Mouse (Mus musculus) spleen, adult 2 months (tissue): ENCODE measurements at regions not wholly inside any gene's neighbourhood (a gene's known extent, or its start where the extent isn't known, plus 50 kb on each side); places are given as distances from the start of the nearest gene placed in this dataset.

Experiments used
- DNase-seq, 2 experiments: peaks; one replicate each; pipeline versions ENCODE4 v3.0.0 to v3.0.0-alpha.2; 2012 to 2021; ENCODE audit warnings: low spot score in 2 of 2, low read depth in 1 of 2
- H3K27ac ChIP-seq: fragments of 200-500 bp; 2 replicates; pipeline ENCODE4 v1.5.1; 2012; ENCODE audit warnings: low read length, inconsistent platforms; ENCODE audit not compliant: insufficient read depth
- H3K27me3 ChIP-seq: fragments of 200-500 bp; 2 replicates; pipeline ENCODE4 v1.6.1; 2012; ENCODE audit warnings: mild to moderate bottlenecking, moderate library complexity, low read length, inconsistent platforms; ENCODE audit not compliant: control insufficient read depth, insufficient read depth
- H3K36me3 ChIP-seq: fragments of 200-500 bp; 2 replicates; pipeline ENCODE4 v1.6.1; 2012; ENCODE audit warnings: mild to moderate bottlenecking, low read length, inconsistent platforms; ENCODE audit not compliant: control insufficient read depth, insufficient read depth
- H3K4me1 ChIP-seq: fragments of 200-500 bp; 2 replicates; pipeline ENCODE4 v1.6.1; 2011; ENCODE audit warnings: inconsistent platforms; ENCODE audit not compliant: control insufficient read depth, insufficient read depth, insufficient read length
- H3K4me3 ChIP-seq: fragments of 200-500 bp; 2 replicates; pipeline ENCODE4 v1.5.1; 2011; ENCODE audit warnings: mild to moderate bottlenecking, inconsistent platforms; ENCODE audit not compliant: insufficient read depth, insufficient read length; ENCODE audit errors: extremely low read depth
- CTCF ChIP-seq: fragments of 200-500 bp; IDR thresholded peaks from 2 replicates; pipeline ENCODE4 v1.5.1; 2011; ENCODE audit warnings: mild to moderate bottlenecking, inconsistent platforms; ENCODE audit not compliant: insufficient read depth, insufficient read length, insufficient replicate concordance; ENCODE audit errors: extremely low read depth
- POLR2A ChIP-seq: fragments of 200-500 bp; IDR thresholded peaks from 2 replicates; pipeline ENCODE4 v1.6.1; 2011; ENCODE audit warnings: low read depth, low read length, inconsistent platforms
- WGBS: fragments of 180-500 bp; shearing (Covaris S2); methylation state at CpG from one replicate; pipeline ENCODE4 v1.1.7; 2018; 5-methylcytosine and 5-hydroxymethylcytosine counted together

- 79% methylated on average over 21 of the region's 21 CpGs for WGBS
- H3K4me3 ChIP-seq: no peak overlapping the region
- no peaks in the 10 kb centered on the region for H3K36me3 ChIP-seq
- DNase-seq: no peak
- H3K4me1 ChIP-seq: no peaks in the 10 kb centered on the region
- TF ChIP-seq CTCF (no peak), POLR2A (no peak)
- no peak overlapping the region for H3K27ac ChIP-seq
- H3K27me3 ChIP-seq: no peaks in the 10 kb centered on the region
These were observed 67.9 kb downstream of the Klf5 start for GRCm38 (mm10) chr14:99366281-99366987.

DNA sequence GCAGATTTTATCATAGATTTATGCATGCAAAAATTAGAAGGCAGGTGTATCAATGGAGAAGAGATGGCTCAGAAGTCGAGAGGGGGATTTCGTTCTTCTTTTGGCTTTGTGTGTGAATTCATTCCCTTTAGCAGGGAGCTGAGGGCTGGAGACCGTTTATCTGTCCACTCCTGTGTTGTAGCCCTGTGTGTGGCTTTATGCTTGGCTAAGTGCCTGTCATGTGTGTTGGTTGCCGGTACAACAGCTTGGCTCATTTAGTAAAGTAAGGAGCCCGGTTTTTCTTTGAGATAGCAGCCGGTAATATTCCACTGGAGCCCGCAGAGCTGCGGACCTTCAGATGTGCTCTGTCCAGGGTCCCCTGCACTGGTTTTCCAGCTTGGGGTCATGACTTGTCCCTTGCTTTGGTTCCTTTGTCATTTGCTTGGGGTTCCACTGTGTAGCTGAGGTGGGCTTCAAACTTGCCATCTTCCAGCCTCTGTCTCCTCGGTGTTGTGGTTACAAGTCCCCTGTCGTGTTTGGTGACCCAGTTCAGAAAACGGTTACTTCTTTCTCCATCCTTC, 68.6 kb downstream of the Klf5 start:
- H3K27ac ChIP-seq: no peak overlapping the region
- TF ChIP-seq POLR2A: no peak
- no peak for TF ChIP-seq CTCF
- no peak overlapping the region for H3K4me3 ChIP-seq
- no peaks in the 10 kb centered on the region for H3K4me1 ChIP-seq
- no peaks in the 10 kb centered on the region for H3K36me3 ChIP-seq
- WGBS: 81% methylated on average over 11 of the region's 11 CpGs
- DNase-seq: no peak
- H3K27me3 ChIP-seq: no peaks in the 10 kb centered on the region

DNA sequence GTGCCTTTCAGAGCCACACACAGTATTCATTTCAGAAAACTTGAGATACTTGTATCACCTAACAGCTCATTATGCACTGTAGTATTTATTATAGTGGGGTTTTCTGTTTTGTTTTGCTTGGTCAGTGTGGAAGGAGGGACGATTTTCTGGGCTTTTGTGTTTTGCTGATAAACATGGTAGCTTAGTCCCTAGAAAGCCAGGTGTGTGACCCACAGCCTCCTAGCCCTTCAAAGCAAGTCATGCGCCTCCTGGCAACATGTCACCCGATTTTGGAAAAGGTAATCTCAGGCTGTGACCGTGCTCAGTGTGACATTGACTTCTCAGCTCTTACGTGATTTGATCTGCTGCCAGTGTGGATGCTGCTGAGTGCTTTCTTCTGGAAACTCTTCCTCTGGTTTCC, 70.9 kb downstream of the Klf5 start:
- H3K4me3 ChIP-seq: no peak overlapping the region
- no peaks in the 10 kb centered on the region for H3K27me3 ChIP-seq
- 84% methylated on average over 5 of the region's 5 CpGs for WGBS
- no peaks in the 10 kb centered on the region for H3K4me1 ChIP-seq
- no peaks in the 10 kb centered on the region for H3K36me3 ChIP-seq
- H3K27ac ChIP-seq: no peak overlapping the region
- no peak for TF ChIP-seq POLR2A
- DNase-seq: no peak

DNA sequence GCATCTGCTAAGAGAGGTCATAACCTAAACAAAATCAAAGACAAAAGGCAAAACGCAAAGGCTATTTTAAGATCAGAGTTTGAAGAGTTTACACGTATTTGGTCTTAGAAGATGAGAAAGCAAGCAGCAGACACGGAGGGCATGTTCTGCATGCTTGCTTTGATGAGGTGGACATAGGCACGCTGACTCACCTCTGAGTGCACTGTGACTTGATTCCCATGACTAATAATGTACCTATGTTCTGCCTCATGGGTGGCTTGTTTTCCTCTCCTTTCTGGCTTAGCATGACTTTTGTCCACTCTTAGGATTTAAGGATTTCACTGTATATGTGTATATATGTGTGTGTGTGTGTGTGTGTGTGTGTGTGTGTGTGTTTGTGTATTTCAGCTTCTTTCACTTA, 75.2 kb downstream of the Klf5 start:
- DNase-seq: no peak

GRCm38 (mm10) chr14:99375040-99375610, 76.6 kb downstream of the Klf5 start:
- Histone ChIP-seq H3K4me3 (no peak overlapping the region), H3K4me1 (no peaks in the 10 kb centered on the region), H3K36me3 (no peaks in the 10 kb centered on the region), H3K27ac (no peak overlapping the region), H3K27me3 (no peaks in the 10 kb centered on the region)
- DNase-seq: no peak
- TF ChIP-seq CTCF (no peak), POLR2A (no peak)
- 75% methylated on average over 5 of the region's 5 CpGs for WGBS

More for the DNA sequence above, 75.2 kb downstream of the Klf5 start:
- no peak for TF ChIP-seq CTCF
- no peak for TF ChIP-seq POLR2A
- Histone ChIP-seq H3K36me3 (no peaks in the 10 kb centered on the region), H3K27ac (no peak overlapping the region), H3K27me3 (no peaks in the 10 kb centered on the region), H3K4me1 (no peaks in the 10 kb centered on the region), H3K4me3 (no peak overlapping the region)
- whole genome bisulfite sequencing: 77% methylated on average over 4 of the region's 4 CpGs

DNA sequence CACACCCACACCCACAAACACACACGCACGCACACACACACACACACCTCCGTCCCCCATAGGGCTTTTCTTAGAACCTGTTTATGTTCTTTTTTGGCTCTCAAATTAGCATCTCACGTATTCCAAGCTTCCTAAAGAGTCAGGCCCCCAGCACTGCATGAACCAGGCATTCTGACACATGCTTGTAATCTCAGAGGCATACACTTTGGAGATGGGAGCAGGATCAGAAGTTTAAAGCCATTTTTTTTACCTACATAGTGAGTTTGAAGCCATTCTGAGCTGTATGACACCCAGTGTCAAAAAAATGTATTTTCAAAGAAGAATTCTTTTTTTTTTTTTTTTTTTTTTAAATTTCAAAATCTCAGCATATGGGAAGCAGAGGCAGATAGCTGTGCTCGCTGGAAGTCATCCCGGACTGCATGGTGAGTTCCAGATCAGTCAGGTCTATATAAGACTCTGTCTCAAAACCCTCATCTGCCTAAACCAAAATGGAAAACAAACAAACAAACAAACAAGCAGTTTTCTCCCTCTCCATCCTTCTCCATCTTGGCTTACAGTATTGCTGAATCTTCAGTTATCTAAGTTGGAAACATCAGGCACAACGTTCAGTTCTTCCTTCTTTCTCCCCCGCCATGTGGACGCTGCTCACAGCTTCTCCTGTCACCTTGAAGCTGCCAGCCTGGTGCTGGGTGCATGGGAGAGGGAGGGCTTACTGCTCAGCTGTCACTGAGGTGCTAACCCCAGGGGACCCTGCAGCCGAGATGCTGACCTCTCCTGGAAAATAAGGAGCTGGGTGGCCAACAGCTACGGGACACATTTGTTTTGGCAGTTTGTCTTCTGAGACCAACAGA, 78.4 kb downstream of the Klf5 start:
- Histone ChIP-seq H3K36me3 (no peaks in the 10 kb centered on the region), H3K4me3 (no peak overlapping the region), H3K27ac (no peak overlapping the region), H3K4me1 (no peaks in the 10 kb centered on the region), H3K27me3 (no peaks in the 10 kb centered on the region)
- DNase-seq: no peak
- TF ChIP-seq CTCF: no peak
- WGBS: 86% methylated on average over 11 of the region's 11 CpGs
